ENCODE assay signal across 8 mouse cellular contexts in genomic region chr5:146232056-146232675, GRCm38 (mm10). TPM values are rescaled to one million over a fixed set of nuclear protein-coding genes. Genes with fewer than 3 reads are reported as not detected.
A peak's percentile ranks its signal among the peaks of the same experiment; 100 is the strongest.
DNase-seq lines count a peak whose midpoint lies in the region; ATAC-seq and TF ChIP-seq lines count a peak whose summit lies in the region.

No protein-coding gene starts in this region.

- DNase-seq in lung, adult 2 months: no peak
- no peak for DNase-seq in lung, postnatal 4 days
- no peak for DNase-seq in cerebellum, adult 8-10 months
- no peak for DNase-seq in right cerebral cortex, postnatal 25 days
- DNase-seq in right cerebral cortex, postnatal 14 days: no peak

- H3K9ac ChIP-seq in embryonic facial prominence, embryonic 12.5 days: peak overlapping the region; percentile 91
- H3K9ac ChIP-seq in intestine, postnatal 0 days (ENCODE audit: low read depth, low read length): peak overlapping the region; percentile 75
- peak overlapping the region; percentile 81 for H3K9ac ChIP-seq in neural tube, embryonic 15.5 days (replicated peaks)

- peak overlapping the region; percentile 94 for H3K4me3 ChIP-seq in lung, adult 2 months (replicated peaks; ENCODE audit: extremely low read depth, low read depth, low read length)
- peak overlapping the region; percentile 93 for H3K4me3 ChIP-seq in embryonic facial prominence, embryonic 12.5 days
- peak overlapping the region; percentile 81 for H3K4me3 ChIP-seq in intestine, postnatal 0 days (ENCODE audit: low read depth, low read length)
- H3K4me3 ChIP-seq in neural tube, embryonic 15.5 days (replicated peaks): peak overlapping the region; percentile 80

- no peak for TF ChIP-seq POLR2A in lung, adult 2 months (IDR thresholded peaks at IDR 0.05; ENCODE audit: borderline replicate concordance, extremely low read depth, low read depth, low read length)

- ATAC-seq in embryonic facial prominence, embryonic 12.5 days (ENCODE audit: insufficient number of reproducible peaks, insufficient read depth, low FRiP score, low TSS enrichment): no peak
- no peak for ATAC-seq in intestine, postnatal 0 days
- no peak for ATAC-seq in neural tube, embryonic 15.5 days (ENCODE audit: low FRiP score)

- H3K9me3 ChIP-seq in embryonic facial prominence, embryonic 12.5 days: no peaks in the 10 kb centered on the region
- H3K9me3 ChIP-seq in intestine, postnatal 0 days (ENCODE audit: control insufficient read depth): no peaks in the 10 kb centered on the region
- no peaks in the 10 kb centered on the region for H3K9me3 ChIP-seq in neural tube, embryonic 15.5 days (replicated peaks)

- H3K36me3 ChIP-seq in embryonic facial prominence, embryonic 12.5 days: no peaks in the 10 kb centered on the region
- H3K36me3 ChIP-seq in intestine, postnatal 0 days (ENCODE audit: control insufficient read depth, insufficient read depth): no peaks in the 10 kb centered on the region
- no peaks in the 10 kb centered on the region for H3K36me3 ChIP-seq in neural tube, embryonic 15.5 days

- no peaks in the 10 kb centered on the region for H3K27me3 ChIP-seq in embryonic facial prominence, embryonic 12.5 days
- no peaks in the 10 kb centered on the region for H3K27me3 ChIP-seq in intestine, postnatal 0 days (replicated peaks; ENCODE audit: control insufficient read depth, insufficient read depth, low read length)
- no peaks in the 10 kb centered on the region for H3K27me3 ChIP-seq in neural tube, embryonic 15.5 days (replicated peaks)

- TF ChIP-seq CTCF in lung, adult 2 months (IDR thresholded peaks at IDR 0.05; ENCODE audit: insufficient read depth, low read length): no peak
- no peak for TF ChIP-seq CTCF in intestine, postnatal 0 days (IDR thresholded peaks at IDR 0.05; ENCODE audit: low read depth)

- no peak overlapping the region for H3K27ac ChIP-seq in embryonic facial prominence, embryonic 12.5 days
- H3K27ac ChIP-seq in intestine, postnatal 0 days (ENCODE audit: low read depth, low read length): peak overlapping the region; percentile 90; the same call in 1 of the 2 replicates
- H3K27ac ChIP-seq in neural tube, embryonic 15.5 days (replicated peaks): peak overlapping the region; percentile 98; the same call in 1 of the 2 replicates

- H3K4me2 ChIP-seq in embryonic facial prominence, embryonic 12.5 days (replicated peaks): peak overlapping the region; percentile 76
- H3K4me2 ChIP-seq in intestine, postnatal 0 days (replicated peaks; ENCODE audit: low read depth): peak overlapping the region; percentile 80
- H3K4me2 ChIP-seq in neural tube, embryonic 15.5 days: peak overlapping the region; percentile 71

- 14% methylated on average over 6 of the region's 6 CpGs for WGBS in lung, adult 2 months
- WGBS in embryonic facial prominence, embryonic 12.5 days: 38% methylated on average over 6 of the region's 6 CpGs
- 20% methylated on average over 6 of the region's 6 CpGs for WGBS in intestine, postnatal 0 days
- 36% methylated on average over 6 of the region's 6 CpGs for WGBS in neural tube, embryonic 15.5 days

- H3K4me1 ChIP-seq in lung, adult 2 months (ENCODE audit: control insufficient read depth, insufficient read depth, low read length): peaks cover 9% of the 10 kb centered on the region
- peaks cover 10% of the 10 kb centered on the region for H3K4me1 ChIP-seq in embryonic facial prominence, embryonic 12.5 days
- H3K4me1 ChIP-seq in intestine, postnatal 0 days (replicated peaks; ENCODE audit: control insufficient read depth, insufficient read depth, low read length): 0 out of 2 replicates have a peak, but pooled peaks cover 4% of the 10 kb centered on the region
- peaks cover 43% of the 10 kb centered on the region for H3K4me1 ChIP-seq in neural tube, embryonic 15.5 days

RNA-seq across cellular contexts. Expression of gene Cdk8, which starts 1.1 kb away (rescaled TPM):
- 28.4 and 33.8 TPM in 2 replicates for polyA plus RNA-seq in lung, adult 2 months (2012; rRNA removed)
- 30.8 and 31.7 TPM in 2 replicates for polyA plus RNA-seq in embryonic facial prominence, embryonic 12.5 days (2016; fragmentation: Nextera tagmentation; extraction: Ambion mirVana)
- polyA plus RNA-seq in intestine, postnatal 0 days (2015; fragmentation: Nextera tagmentation; extraction: Ambion mirVana): 24.6 and 27.3 TPM in 2 replicates
- 17.8 and 18.1 TPM in 2 replicates for polyA plus RNA-seq in neural tube, embryonic 15.5 days (2015; fragmentation: Nextera tagmentation; extraction: Ambion mirVana)

RNA-seq across cellular contexts. Expression of gene Rnf6, which starts 10.8 kb away (rescaled TPM):
- 15.7 and 25.9 TPM in 2 replicates for polyA plus RNA-seq in lung, adult 2 months (2012; rRNA removed)
- polyA plus RNA-seq in embryonic facial prominence, embryonic 12.5 days (2016; fragmentation: Nextera tagmentation; extraction: Ambion mirVana): 32.1 and 32.8 TPM in 2 replicates
- 34.6 and 38.6 TPM in 2 replicates for polyA plus RNA-seq in intestine, postnatal 0 days (2015; fragmentation: Nextera tagmentation; extraction: Ambion mirVana)
- polyA plus RNA-seq in neural tube, embryonic 15.5 days (2015; fragmentation: Nextera tagmentation; extraction: Ambion mirVana): 29.2 and 38.0 TPM in 2 replicates

RNA-seq across cellular contexts. Expression of gene 1700001J03Rik, which starts 47.1 kb away (rescaled TPM):
- 0.85 and 0.92 TPM in 2 replicates for polyA plus RNA-seq in lung, adult 2 months (2012; rRNA removed)
- not detected in 2 replicates for polyA plus RNA-seq in embryonic facial prominence, embryonic 12.5 days (2016; fragmentation: Nextera tagmentation; extraction: Ambion mirVana)
- 0.35 TPM in 1 of 2 replicates, not detected in the other for polyA plus RNA-seq in intestine, postnatal 0 days (2015; fragmentation: Nextera tagmentation; extraction: Ambion mirVana)
- not detected in 2 replicates for polyA plus RNA-seq in neural tube, embryonic 15.5 days (2015; fragmentation: Nextera tagmentation; extraction: Ambion mirVana)
